Mouse (Mus musculus) spleen, postnatal 4 days (tissue): Measurements from ENCODE around the gene Pi4k2a.
"Not testable (repeated sequence)": the region's sequence is repeated elsewhere in the genome, so short reads cannot be mapped to it uniquely, and the experiment has no call there.

ENCODE experiments used
- DNase-seq, 2 experiments: peaks; one replicate each; pipeline ENCODE4 v3.0.0; 2022; ENCODE audit warnings: low spot score in 2 of 2

Pi4k2a gene

GRCm38 (mm10) chr19:42080469-42080868 lies 9.8 kb upstream of the Pi4k2a start:
- DNase-seq, result no peak

DNA sequence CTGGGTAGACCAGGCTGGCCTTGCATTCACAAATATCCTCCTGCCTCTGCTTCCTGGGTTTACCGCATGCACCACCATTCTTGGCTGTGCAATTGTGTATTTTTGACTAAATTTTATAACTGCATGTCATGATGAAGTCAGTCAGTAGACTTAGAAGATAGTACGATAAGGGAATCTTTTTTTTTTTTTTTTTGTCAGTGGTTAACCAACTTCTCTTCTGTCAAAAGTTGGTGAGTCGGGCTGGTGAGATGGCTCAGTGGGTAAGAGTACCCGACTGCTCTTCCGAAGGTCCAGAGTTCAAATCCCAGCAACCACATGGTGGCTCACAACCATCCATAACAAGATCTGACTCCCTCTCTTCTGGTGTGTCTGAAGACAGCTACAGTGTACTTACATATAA lies 8.7 kb upstream of the Pi4k2a start:
- not testable (repeated sequence) for DNase-seq

GRCm38 (mm10) chr19:42085690-42086089 lies 4.6 kb upstream of the Pi4k2a start:
- no peak for DNase-seq

DNA sequence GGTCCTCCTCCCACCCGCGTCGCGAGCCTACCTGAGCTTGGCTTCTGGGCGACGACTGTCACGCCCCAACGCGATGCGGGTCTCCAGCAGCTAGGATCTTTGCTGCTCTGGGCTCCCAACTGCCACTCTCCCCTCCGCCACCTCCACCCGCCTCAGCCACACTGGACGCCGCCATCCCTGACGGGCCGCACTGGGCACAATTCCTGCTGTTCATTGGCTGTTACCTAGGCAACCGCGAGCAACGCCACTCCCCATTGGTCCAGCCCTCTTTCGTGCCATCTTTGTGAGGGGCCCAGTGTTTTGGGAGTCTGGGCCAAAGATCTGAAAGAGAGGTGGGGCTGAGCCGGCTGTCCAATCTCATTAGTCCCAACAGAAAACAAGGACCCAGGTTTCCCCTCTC lies 4.1 kb upstream of the Pi4k2a start, which contains the start of gene Morn4:
TSS of gene Morn4 (minus strand) at position 192 of the 400 bp plus-strand sequence.
- peak; percentile 64 to 80 for DNase-seq

DNA sequence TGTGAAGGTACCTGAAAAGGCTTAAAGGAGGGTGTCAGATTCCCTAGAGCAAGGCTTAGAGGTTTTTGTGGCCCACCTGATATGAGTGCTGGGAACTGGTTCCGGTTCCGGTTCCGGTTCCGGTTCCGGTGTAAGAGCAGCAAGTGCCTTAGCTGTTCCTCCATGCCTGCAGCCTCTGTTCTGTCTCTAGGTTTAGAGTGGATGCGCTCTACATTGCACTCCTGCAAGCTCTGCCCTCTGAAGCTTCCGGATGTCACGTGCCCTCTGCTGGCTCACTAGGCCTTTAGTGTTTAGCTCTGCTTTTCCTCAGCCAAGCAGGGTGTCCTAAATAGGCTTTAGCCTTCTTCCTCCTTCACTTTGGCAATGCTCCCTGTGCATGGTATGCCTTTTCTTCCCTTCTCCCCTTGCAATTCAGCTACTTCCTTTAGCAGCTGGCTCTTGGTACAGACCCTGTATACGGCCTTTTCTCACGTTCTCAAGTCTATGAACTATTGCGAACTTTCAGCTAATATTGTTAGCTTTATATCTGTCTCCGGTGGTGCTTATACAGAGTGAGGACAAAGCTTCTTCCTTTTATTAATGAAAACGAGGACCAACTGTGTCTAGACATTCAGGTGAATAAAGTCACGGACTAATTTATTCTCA lies 1.0 kb upstream of the Pi4k2a start:
- DNase-seq, result peak; percentile 60 to 75

GRCm38 (mm10) chr19:42090637-42091141 lies 419 bp downstream of the Pi4k2a start:
- DNase-seq, result no peak

GRCm38 (mm10) chr19:42099406-42099805 lies 9.1 kb downstream of the Pi4k2a start:
- no peak for DNase-seq

GRCm38 (mm10) chr19:42104681-42105080 lies 14.4 kb downstream of the Pi4k2a start:
- DNase-seq, result peak in 1 of 2 experiments; percentile 52

- DNase-seq, result no peak
Measured at GRCm38 (mm10) chr19:42115783-42116335, 25.6 kb downstream of the Pi4k2a start.

DNA sequence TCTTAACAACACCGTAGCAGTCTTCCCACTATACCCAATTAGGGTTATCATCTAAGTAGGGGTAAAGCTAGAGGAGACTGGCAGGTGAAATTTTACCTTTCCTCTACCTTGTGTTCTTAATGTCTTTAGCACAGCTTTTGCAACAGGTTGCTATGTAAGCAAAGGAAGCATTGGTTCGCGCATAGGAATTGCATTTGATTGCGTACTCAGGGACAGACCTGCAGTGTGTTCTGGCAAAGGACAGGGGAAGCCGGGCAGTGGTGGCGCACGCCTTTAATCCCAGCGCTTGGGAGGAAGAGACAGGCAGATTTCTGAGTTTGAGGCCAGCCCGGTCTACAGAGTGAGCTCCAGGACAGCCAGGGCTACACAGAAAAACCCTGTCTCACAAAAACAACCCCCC lies 27.9 kb downstream of the Pi4k2a start:
- no peak for DNase-seq

DNA sequence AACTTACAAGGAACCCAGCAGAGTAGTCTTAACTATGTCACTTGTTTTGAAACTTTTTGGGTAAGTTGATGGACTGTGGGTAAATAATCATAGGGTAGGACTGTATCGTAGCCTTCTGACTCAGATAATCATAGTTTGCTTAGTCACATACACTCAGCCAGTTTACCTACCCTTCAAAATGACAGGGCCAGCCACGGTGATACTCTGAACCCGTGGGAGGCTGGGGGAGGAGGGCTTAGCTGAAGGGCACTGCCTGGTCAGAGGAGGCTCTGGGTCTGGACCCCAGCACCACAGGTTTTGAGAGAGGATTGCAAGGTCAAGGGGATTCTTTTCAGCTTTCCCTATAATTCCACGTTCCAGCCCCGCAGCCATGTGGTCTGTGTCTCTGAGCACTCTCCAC lies 28.3 kb downstream of the Pi4k2a start:
- DNase-seq, result no peak

DNA sequence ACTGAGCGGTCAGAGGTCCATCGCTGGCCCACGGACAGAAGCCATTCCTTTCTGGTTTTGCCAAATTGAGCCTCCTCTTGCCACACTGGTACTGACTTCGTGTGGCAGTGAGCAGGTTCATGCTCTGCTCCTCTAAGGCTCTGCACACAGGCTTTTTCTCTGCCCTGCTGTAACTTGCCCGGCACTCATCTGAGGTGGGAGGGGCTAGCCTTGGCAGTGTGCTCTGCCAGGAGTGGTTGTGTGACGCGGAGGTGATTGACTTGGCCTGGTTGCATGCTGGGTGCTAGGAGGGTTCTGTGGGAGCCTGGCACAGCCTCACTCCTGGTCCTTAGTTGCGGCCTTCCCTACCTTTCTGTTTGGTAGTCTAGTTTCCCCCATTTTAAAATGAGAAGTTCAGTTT lies 30.2 kb downstream of the Pi4k2a start:
- no peak for DNase-seq

GRCm38 (mm10) chr19:42124684-42125083 lies 34.4 kb downstream of the Pi4k2a start:
- DNase-seq, result no peak

- no peak for DNase-seq
Measured at GRCm38 (mm10) chr19:42125501-42126218, 35.4 kb downstream of the Pi4k2a start.

DNA sequence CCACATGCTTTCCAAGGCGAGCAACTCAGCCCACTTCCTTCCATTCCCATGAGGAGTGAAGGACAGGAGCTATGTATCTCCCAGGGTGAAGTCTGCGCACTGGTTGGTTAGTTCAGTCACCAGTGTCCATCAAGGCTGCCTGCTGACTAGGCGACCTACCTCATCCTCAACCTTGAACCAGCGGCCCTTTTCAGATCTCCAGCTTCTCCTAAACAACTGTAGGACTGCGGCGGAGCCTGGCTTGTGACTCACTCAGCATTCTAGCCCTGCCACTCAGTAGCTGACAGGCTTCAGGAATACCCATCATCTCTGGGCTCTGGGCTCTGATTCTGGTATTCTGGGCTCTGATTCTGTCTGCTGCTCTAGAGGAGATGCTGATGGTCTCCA lies 35.9 kb downstream of the Pi4k2a start:
- no peak for DNase-seq

- DNase-seq, result no peak
Measured at GRCm38 (mm10) chr19:42127024-42127423, 36.8 kb downstream of the Pi4k2a start.

- no peak for DNase-seq
Measured at GRCm38 (mm10) chr19:42128052-42128740, 37.9 kb downstream of the Pi4k2a start.

DNA sequence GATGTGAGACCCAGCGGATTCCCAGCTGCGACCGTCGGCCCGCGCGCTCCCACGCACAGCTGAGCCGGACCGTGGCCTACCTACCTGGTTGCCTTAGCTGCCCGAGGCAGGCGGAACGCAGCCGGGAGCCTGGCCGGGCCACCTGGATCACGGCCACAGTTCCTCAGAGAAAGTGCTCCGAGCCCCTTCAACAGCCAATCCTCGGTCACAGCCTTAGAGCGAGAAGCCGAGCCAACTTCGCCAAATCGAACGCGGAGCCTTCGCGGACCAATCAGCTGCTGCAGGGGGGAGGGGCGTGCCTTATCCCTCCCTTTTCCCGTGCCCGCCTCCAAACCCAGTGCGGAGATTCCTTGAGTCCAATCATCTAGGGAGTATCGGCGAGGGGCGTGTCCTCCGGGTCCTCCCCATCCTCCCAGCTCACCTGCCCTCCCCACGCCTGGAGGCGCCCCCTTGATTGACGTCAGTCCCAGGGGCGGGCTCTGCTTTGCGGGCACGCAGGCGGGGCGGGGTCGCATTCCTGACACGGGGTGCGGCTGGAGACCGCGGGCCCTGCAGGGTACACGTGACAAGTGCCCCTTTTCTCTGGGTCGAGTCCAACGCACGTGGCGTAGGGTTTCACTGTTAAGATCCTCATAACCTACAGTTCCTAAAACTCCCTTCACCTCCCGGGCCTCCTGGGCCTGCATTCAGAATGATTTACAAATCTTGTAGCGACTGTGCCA lies 38.7 kb downstream of the Pi4k2a start, which contains the start of gene Avpi1:
TSS of gene Avpi1 (minus strand) at position 273 of the 722 bp plus-strand sequence.
- peak; percentile 86 to 89 for DNase-seq

- DNase-seq, result no peak
Measured at GRCm38 (mm10) chr19:42129509-42130293, 39.4 kb downstream of the Pi4k2a start.

DNA sequence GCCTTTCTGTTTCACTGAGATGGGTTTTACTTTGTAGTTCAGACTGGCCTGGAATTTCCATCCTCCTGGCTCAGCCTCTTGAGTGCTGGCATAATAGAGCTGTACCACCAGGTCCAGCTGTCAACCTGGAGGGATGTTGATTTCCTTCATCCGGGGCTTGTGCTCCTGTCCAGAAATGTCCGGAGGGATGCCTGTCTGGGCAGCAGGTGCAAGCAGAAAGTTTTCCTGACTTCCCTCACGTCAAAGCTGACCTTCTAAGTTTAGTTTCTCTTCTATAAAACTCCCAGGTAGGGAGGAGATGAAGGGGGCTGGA lies 40.0 kb downstream of the Pi4k2a start:
- DNase-seq, result no peak

- no peak for DNase-seq
Measured at GRCm38 (mm10) chr19:42131101-42131500, 40.8 kb downstream of the Pi4k2a start.
